Mouse (Mus musculus) bone marrow macrophage, adult 2 months (primary cell): ENCODE measurements around the gene Fbxl16. TPM values are rescaled to one million over a fixed set of nuclear protein-coding genes. Genes with fewer than 3 reads are reported as not detected.

Experiments used
- H3K27ac ChIP-seq: 2 replicates; pipeline ENCODE4 v1.5.1; 2012; ENCODE audit warnings: low read depth, low read length; ENCODE audit not compliant: insufficient read depth
- H3K4me1 ChIP-seq: 2 replicates; pipeline ENCODE4 v1.6.1; 2012; ENCODE audit warnings: low read length; ENCODE audit not compliant: control insufficient read depth, insufficient read depth
- H3K4me3 ChIP-seq: 2 replicates; pipeline ENCODE4 v1.5.1; 2012; ENCODE audit warnings: mild to moderate bottlenecking, low read length, moderate library complexity; ENCODE audit not compliant: insufficient read depth
- CTCF ChIP-seq: IDR thresholded peaks from 2 replicates; pipeline ENCODE4 v1.5.1; 2012; ENCODE audit warnings: low read depth, mild to moderate bottlenecking, low read length, moderate library complexity
- POLR2A ChIP-seq: IDR thresholded peaks from 2 replicates; pipeline ENCODE4 v1.6.1; 2012; ENCODE audit warnings: mild to moderate bottlenecking, low read depth, low read length, borderline replicate concordance
- polyA plus RNA-seq: library from polyadenylated mRNA; stranded (reverse); fragments of >200 nt; gene quantifications from 2 replicates; pipeline ENCODE4 v1.2.4, GENCODE M21; 2012; ENCODE audit not compliant: missing spikeins, insufficient read depth, insufficient read length

Fbxl16 gene
- polyA plus RNA-seq, 1 experiment = not detected

DNA sequence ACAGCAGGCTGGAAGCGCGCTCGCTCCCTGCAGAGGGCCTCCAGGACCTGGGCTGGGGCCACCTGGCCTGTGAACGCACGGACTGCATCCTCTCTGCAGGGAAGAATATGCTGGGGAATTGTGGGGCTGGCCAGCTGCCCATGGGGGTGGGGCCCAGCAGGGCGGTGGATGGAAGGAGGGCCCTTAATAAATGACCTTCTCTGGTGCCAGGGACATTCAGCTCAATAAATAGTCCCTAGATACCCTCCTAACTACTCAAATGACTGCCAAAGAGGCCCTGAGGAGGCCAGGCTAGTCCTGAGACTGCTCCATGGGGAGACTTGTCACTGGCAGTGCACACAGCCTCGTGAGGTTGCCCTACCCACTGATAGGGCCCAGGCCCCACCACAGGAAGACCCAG lies 25.8 kb upstream of the Fbxl16 start:
- Histone ChIP-seq H3K27ac (no peak overlapping the region), H3K4me3 (no peak overlapping the region), H3K4me1 (peaks cover 8% of the 10 kb centered on the region)
- no peak for TF ChIP-seq POLR2A
- no peak for TF ChIP-seq CTCF

DNA sequence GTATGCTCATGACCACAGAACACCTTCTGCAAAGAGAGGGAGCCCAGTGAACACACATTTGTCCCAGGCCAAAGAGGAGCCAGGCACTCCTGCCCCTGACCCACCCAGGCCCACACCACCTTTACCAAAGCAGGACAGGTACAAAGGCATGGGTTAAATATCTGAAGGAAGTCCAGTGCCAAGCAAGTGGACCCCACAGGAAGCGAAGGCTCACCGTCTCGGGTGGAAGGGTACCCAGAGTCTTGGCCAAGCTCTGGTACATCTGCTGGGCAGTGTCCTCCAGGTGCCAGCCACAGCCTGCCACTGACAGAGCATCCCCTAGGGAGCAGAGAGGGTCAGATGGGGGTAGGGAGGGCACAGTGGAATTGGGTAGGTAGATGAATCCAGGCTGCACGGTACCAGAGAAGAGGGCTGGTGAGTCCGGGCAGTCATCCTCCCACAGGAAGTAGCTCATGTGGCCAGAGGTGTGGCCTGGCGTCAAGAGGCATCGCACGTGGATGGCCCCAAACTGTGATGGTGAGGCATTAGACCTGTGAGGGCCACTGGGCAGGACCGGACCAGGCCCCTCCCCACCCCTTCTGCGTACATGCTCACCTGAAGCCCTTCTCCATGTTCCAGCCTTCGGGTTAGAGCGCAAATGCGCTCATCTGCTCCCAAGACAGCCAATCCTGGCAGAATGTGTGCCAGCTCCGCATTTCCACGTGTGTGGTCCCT lies 24.9 kb upstream of the Fbxl16 start:
- TF ChIP-seq CTCF (no peak), POLR2A (no peak)
- H3K4me1 ChIP-seq = peaks cover 8% of the 10 kb centered on the region
- peak overlapping the region; percentile 68 for H3K4me3 ChIP-seq
- H3K27ac ChIP-seq = no peak overlapping the region

DNA sequence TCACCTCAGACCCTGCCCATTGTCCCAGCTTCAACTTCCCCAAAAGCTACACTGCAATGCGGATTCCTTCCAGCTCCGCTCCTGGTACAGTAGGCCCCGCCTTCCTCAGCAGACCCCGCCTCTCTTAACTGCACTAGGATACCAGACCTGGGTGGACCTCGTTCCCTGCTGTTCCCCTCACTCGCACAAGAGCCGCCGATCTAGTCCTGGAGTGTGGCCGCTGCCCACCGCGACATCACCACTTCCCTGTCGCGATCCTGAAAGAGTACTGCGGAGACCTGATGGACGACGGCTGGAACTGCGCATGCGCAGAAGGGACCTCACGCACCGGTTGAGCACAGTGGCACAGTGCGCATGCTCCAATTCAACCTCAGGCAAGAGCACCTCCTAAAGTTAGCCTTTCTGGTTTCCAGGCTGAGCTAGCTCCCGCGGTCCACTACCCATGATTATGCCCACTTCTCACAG lies 23.6 kb upstream of the Fbxl16 start, which contains the start of gene Haghl:
Gene Haghl (minus strand): TSS at position 393 of the 465 bp plus-strand sequence.
- TF ChIP-seq CTCF (no peak), POLR2A (no peak)
- H3K27ac ChIP-seq = peak within 1 kb of the TSS; percentile 32
- H3K4me3 ChIP-seq = peak within 1 kb of the TSS; percentile 68
- H3K4me1 ChIP-seq = peaks cover 8% of the 10 kb centered on the region

DNA sequence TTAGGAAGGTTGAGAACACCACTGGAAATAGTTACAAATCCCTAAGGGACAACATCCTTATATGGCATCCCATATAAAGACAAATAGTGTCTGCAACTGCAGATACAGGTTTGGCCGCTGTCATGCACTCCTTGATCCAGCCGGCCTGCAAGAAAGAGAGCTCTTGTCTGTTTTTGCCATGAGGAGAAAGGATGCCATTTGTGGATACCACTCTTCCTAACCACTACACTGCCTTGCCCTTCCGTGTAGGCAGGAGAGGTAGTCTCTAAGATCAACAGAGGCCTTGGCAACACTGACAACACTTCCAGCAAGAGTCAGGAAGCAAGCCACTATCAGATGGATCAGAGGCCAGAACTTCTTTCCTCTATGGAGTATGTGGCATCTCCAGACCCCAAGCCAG lies 22.6 kb upstream of the Fbxl16 start, which contains the start of gene Ccdc78:
Gene Ccdc78 (plus strand): TSS at position 301 of the 400 bp plus-strand sequence.
- peak within 1 kb of the TSS; percentile 68 for H3K4me3 ChIP-seq
- peaks cover 13% of the 10 kb centered on the region for H3K4me1 ChIP-seq
- TF ChIP-seq CTCF (no peak), POLR2A (no peak)
- no peak within 1 kb of the TSS for H3K27ac ChIP-seq

DNA sequence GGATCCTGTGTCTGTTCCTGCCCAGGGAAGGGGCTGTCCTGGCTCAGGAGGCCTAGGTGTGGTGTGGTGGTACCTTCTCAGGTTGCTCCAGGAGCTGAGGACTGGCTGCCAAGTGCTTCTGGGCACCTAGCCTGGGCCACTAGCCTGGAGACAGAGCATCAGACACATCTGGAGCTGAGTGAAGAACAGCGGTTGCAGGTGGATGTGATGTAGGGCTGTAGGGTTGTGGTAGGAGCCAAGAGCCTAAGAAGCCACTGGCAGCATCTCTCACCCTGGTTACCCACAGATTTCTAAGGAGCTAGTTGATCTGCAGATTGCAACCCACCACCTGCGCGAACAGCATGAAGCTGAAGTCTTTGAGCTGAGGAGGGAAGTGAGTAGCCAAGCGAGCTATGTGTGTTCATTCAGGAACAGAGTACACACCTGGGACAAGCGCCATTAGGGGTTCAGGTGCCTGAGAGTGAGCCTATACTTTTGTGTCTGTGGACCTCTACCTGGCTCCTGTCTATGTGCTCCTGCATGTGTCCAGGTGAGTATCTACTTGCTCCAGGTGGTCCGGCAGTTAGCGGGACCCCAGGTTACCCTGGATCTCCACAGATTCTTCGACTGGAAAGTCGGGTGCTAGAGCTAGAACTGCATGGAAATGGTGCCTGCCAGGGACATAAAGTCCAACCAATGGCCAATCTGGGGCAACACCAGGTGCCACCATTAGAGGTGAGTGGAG lies 21.9 kb upstream of the Fbxl16 start:
- H3K4me3 ChIP-seq = no peak overlapping the region
- TF ChIP-seq POLR2A = no peak
- TF ChIP-seq CTCF = no peak
- H3K4me1 ChIP-seq = peaks cover 15% of the 10 kb centered on the region
- no peak overlapping the region for H3K27ac ChIP-seq

DNA sequence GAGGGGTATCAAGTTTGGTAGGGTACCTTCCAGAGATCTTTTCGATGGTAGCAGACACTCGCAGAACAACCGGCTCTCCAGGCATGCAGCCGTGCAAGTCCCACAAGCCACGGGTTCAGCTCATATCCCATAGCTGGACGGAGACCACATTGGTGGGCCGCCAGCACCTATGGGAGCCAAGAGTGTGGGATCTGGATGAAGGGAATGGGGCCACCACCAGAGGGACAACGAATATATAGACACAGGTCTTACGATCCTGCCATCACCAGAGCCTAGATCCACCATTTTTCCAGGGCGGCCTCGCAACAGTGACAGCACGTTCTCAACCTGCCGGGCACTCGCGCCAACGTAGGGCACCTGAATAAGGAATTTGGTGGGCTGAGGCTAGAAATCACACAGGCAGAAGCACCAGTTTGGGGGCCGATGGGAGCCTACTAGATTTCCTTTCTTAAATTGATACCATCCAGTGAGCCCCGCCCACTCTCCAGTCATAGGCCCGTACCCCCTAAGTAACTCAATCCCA lies 17.5 kb upstream of the Fbxl16 start:
- no peak for TF ChIP-seq POLR2A
- TF ChIP-seq CTCF = no peak
- peak overlapping the region; percentile 84; the same call in 1 of the 2 replicates for H3K27ac ChIP-seq
- peak overlapping the region; percentile 68 for H3K4me3 ChIP-seq
- peaks cover 19% of the 10 kb centered on the region for H3K4me1 ChIP-seq

DNA sequence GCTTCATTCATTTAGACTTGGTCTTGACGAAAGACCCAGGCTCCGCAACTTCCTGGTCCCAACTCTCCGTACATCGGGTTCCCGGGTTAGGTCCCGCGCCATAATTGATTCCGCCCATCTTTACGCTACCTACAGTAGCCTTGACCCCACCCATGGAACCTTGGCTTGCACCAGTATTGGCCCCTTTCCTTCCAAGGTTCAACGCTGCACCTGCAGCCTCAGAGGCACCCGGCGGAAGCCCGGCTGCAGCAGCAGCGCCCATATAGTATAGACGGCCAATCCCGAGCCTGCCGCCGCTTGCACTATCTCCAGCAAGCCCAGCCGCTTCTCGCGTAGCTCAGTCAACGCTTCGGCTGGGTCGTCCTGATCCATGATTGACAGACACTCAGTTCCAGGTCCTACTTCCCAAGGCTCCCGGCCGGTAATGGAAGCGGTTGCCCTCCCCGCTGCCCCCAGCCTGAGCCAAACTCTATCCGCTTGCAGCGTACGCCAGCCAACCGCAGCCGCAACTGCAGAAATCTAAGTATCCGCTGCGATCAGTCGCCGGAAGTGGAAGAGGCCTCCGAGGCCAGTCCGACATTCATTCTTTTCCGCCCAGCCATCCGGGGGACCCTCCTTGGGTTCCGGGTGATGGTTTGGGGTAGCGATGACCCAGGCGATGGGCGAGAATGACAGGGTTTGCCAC lies 16.9 kb upstream of the Fbxl16 start:
- H3K4me1 ChIP-seq = peaks cover 19% of the 10 kb centered on the region
- H3K4me3 ChIP-seq = peak overlapping the region; percentile 68
- H3K27ac ChIP-seq = peak overlapping the region; percentile 84
- TF ChIP-seq POLR2A = no peak

DNA sequence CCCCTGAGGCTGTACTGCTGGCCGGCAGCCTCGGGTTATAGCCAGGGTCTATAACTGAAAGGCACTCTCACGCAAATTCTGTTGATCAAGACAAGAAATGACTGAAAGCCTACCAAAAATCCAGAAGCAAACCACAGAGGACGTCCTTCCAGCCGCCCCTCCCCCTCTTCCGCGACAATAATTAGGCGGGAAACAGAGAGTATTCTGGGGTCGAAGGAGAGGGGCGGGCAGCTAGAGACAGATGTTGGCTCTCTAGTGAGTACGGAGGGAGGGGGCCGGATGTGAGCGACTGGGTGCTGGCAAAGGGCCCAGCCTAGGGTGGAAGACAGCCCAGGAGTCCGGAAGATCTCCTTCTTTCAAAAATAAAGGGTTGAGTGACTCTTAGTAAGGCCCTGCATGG lies 16.3 kb upstream of the Fbxl16 start, which contains the start of gene Fam173a:
Gene Fam173a (minus strand): TSS at position 287 of the 400 bp plus-strand sequence.
- peak within 1 kb of the TSS; percentile 84 for H3K27ac ChIP-seq
- peak within 1 kb of the TSS; percentile 68 for H3K4me3 ChIP-seq
- TF ChIP-seq CTCF = no peak
- no peak for TF ChIP-seq POLR2A
- peaks cover 23% of the 10 kb centered on the region for H3K4me1 ChIP-seq

DNA sequence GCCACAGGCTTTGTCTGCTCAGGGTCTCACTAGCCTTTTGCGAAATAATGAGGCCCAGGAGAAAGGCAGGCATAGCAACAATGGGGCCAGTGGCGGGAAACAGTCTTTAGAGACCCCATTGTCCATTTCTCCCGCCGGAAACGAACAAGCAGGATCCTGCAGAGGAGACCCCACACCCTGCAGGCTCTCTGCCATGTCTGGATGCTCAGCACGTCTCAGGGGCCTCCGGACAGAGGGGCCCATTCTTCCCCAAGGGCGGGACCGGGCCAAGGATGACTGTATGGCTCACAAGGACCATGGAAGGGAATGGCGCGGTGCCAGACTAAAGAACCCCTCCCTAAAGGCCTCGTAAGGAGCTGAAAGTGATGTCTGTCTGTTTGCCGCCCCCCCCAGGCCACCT lies 14.7 kb upstream of the Fbxl16 start:
- Histone ChIP-seq H3K27ac (no peak overlapping the region), H3K4me3 (no peak overlapping the region), H3K4me1 (peaks cover 23% of the 10 kb centered on the region)
- TF ChIP-seq POLR2A (no peak), CTCF (no peak)
